Mouse (Mus musculus): ENCODE results near the gene M1ap.

DNA sequence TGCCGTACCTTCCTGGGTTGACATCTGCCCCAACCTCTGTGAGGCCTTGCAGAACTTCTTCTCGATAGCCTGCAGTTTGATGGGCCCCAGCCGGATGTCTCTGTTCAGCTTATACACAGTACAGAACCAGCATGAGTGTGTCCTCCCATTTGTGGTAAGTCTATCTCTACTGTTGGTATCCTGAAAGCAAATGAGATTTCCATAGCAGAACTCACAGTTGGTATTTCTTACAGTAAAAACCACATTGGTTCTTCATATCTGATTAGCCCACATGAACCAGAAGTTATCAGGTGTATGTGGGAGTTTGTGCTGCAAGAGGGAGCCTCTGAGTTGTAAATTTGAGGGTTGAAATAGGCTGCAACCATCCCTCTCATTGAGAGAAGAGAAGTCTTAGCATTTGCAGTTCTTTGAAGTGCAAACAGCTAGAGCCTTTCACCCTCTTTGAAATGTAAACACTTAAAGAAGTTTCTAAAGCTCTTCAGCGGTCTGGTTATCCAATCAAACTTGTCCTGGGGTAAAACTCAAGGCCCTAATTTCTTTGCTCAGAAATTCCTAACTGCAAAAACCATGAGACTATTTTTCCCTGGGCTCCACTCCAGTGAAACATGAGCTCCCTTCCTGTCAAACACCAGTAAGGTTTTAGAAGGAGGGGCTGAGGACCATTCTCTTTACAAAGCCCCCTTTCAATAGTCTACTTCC is 10.0 kb downstream of the M1ap start:
- TF ChIP-seq CTCF (IDR thresholded peaks at IDR 0.05; ENCODE audit: control insufficient read depth, insufficient read depth, low read length) (no peak), POLR2A (IDR thresholded peaks at IDR 0.05; ENCODE audit: borderline replicate concordance, control insufficient read depth, low read depth, low read length) (no peak)

Measured in bone marrow, adult 2 months (tissue).